Mouse (Mus musculus) lung, adult 2 months (tissue): ENCODE data around the gene Ntmt1.

Source experiments
- CTCF ChIP-seq: fragments of 200-500 bp; IDR thresholded peaks from 2 replicates; pipeline ENCODE4 v1.5.1; 2011; ENCODE audit warnings: mild to moderate bottlenecking, low read length, control low read depth; ENCODE audit not compliant: insufficient read depth
- POLR2A ChIP-seq: fragments of 200-500 bp; IDR thresholded peaks from 2 replicates; pipeline ENCODE4 v1.6.1; 2011; ENCODE audit warnings: low read depth, mild to moderate bottlenecking, control low read depth, low read length, borderline replicate concordance; ENCODE audit errors: extremely low read depth

GRCm38 (mm10) chr2:30760706-30761105 lies 46.9 kb upstream of the Ntmt1 start:
- TF ChIP-seq POLR2A (no peak), CTCF (no peak)
